Mouse (Mus musculus) thymus, adult 2 months (tissue): Measurements from ENCODE around the gene Lars2. TPM values are rescaled to one million over a fixed set of nuclear protein-coding genes. Genes with fewer than 3 reads are reported as not detected.
"Not testable (repeated sequence)": the region's sequence is repeated elsewhere in the genome, so short reads cannot be mapped to it uniquely, and the experiment has no call there.

Experiments
- DNase-seq: peaks from one replicate; pipeline ENCODE4 v3.0.0; 2021
- H3K27ac ChIP-seq: fragments of 200-500 bp; 2 replicates; pipeline ENCODE4 v1.5.1; 2012; ENCODE audit warnings: low read length, control low read depth; ENCODE audit not compliant: control insufficient read depth, insufficient read depth
- H3K27me3 ChIP-seq: fragments of 200-500 bp; 2 replicates; pipeline ENCODE4 v1.6.1; 2012; ENCODE audit warnings: mild to moderate bottlenecking, low read length, moderate library complexity, mixed read lengths; ENCODE audit not compliant: control insufficient read depth, insufficient read depth
- H3K36me3 ChIP-seq: fragments of 200-500 bp; 2 replicates; pipeline ENCODE4 v1.6.1; 2012; ENCODE audit warnings: mild to moderate bottlenecking, low read length, moderate library complexity; ENCODE audit not compliant: control insufficient read depth, insufficient read depth
- H3K4me1 ChIP-seq: fragments of 200-500 bp; replicated peaks from 2 replicates; pipeline ENCODE4 v1.6.1; 2012; ENCODE audit warnings: low read length; ENCODE audit not compliant: control insufficient read depth, insufficient read depth
- H3K4me3 ChIP-seq: fragments of 200-500 bp; 2 replicates; pipeline ENCODE4 v1.5.1; 2012; ENCODE audit warnings: mild to moderate bottlenecking, low read length, control low read depth, moderate library complexity; ENCODE audit not compliant: control insufficient read depth, insufficient read depth
- CTCF ChIP-seq: fragments of 200-500 bp; IDR thresholded peaks from 2 replicates; pipeline ENCODE4 v1.5.1; 2012; ENCODE audit warnings: mild to moderate bottlenecking, control low read depth, low read length, moderate library complexity, borderline replicate concordance; ENCODE audit not compliant: control insufficient read depth, poor library complexity, insufficient read depth; ENCODE audit errors: extremely low read depth
- POLR2A ChIP-seq: fragments of 200-500 bp; IDR thresholded peaks from 2 replicates; pipeline ENCODE4 v1.6.1; 2012; ENCODE audit warnings: mild to moderate bottlenecking, low read length, control low read depth, moderate library complexity; ENCODE audit not compliant: control insufficient read depth, poor library complexity, insufficient read depth; ENCODE audit errors: extremely low read depth
- WGBS: fragments of 180-500 bp; shearing (Covaris S2); methylation state at CpG from one replicate; pipeline ENCODE4 v1.1.7; 2018; 5-methylcytosine and 5-hydroxymethylcytosine counted together
- polyA plus RNA-seq: library from polyadenylated mRNA; depleted of rRNA; stranded (reverse); fragments of >200 nt; gene quantifications from 2 replicates; pipeline ENCODE4 v1.2.3, GENCODE M21; 2012

Gene Lars2
- polyA plus RNA-seq, 1 experiment, result 634 TPM

GRCm38 (mm10) chr9:123335044-123335670 is 31.6 kb upstream of the Lars2 start:
- H3K27ac ChIP-seq, result no peak overlapping the region
- no peak for DNase-seq
- no peaks in the 10 kb centered on the region for H3K4me1 ChIP-seq
- WGBS, result 80% methylated on average over 5 of the region's 5 CpGs
- no peaks in the 10 kb centered on the region for H3K36me3 ChIP-seq
- TF ChIP-seq CTCF, result no peak
- TF ChIP-seq POLR2A, result no peak
- no peak overlapping the region for H3K4me3 ChIP-seq
- H3K27me3 ChIP-seq, result no peaks in the 10 kb centered on the region

- Histone ChIP-seq H3K27ac (no peak overlapping the region), H3K4me1 (no peaks in the 10 kb centered on the region), H3K36me3 (no peaks in the 10 kb centered on the region), H3K27me3 (no peaks in the 10 kb centered on the region), H3K4me3 (no peak overlapping the region)
- DNase-seq, result no peak
- TF ChIP-seq POLR2A, result no peak
- no peak for TF ChIP-seq CTCF
- WGBS, result 17% methylated on average over 3 of the region's 3 CpGs
Observed at GRCm38 (mm10) chr9:123339651-123340144, 27.0 kb upstream of the Lars2 start.

- Histone ChIP-seq H3K4me3 (no peak overlapping the region), H3K36me3 (no peaks in the 10 kb centered on the region), H3K4me1 (no peaks in the 10 kb centered on the region), H3K27me3 (no peaks in the 10 kb centered on the region), H3K27ac (no peak overlapping the region)
- TF ChIP-seq CTCF (no peak), POLR2A (no peak)
- DNase-seq, result no peak
- 93% methylated on average over 6 of the region's 6 CpGs for WGBS
Observed at GRCm38 (mm10) chr9:123341256-123341655, 25.5 kb upstream of the Lars2 start.

- Histone ChIP-seq H3K36me3 (no peaks in the 10 kb centered on the region), H3K27me3 (no peaks in the 10 kb centered on the region), H3K4me1 (no peaks in the 10 kb centered on the region), H3K27ac (no peak overlapping the region), H3K4me3 (no peak overlapping the region)
- WGBS, result 82% methylated on average over 3 of the region's 3 CpGs
- TF ChIP-seq CTCF (no peak), POLR2A (no peak)
- no peak for DNase-seq
Observed at GRCm38 (mm10) chr9:123343069-123343468, 23.7 kb upstream of the Lars2 start.

- H3K4me1 ChIP-seq, H3K27ac ChIP-seq, H3K4me3 ChIP-seq, H3K36me3 ChIP-seq, DNase-seq, H3K27me3 ChIP-seq: not testable (repeated sequence)
- WGBS, result 98% methylated on average over 1 of the region's 1 CpGs
Observed at GRCm38 (mm10) chr9:123349286-123349685, 17.4 kb upstream of the Lars2 start.

- Histone ChIP-seq H3K36me3 (no peaks in the 10 kb centered on the region), H3K27ac (no peak overlapping the region), H3K4me3 (no peak overlapping the region), H3K4me1 (no peaks in the 10 kb centered on the region), H3K27me3 (no peaks in the 10 kb centered on the region; the same call in 1 of the 2 replicates)
- no peak for DNase-seq
- 38% methylated on average over 3 of the region's 3 CpGs for WGBS
- TF ChIP-seq POLR2A (no peak), CTCF (no peak)
Observed at GRCm38 (mm10) chr9:123359981-123360380, 6.7 kb upstream of the Lars2 start.

GRCm38 (mm10) chr9:123365353-123365752 is 1.4 kb upstream of the Lars2 start:
- 88% methylated on average over 1 of the region's 1 CpGs for WGBS
- Histone ChIP-seq H3K4me3 (no peak overlapping the region), H3K27ac (no peak overlapping the region), H3K4me1 (peaks cover 7% of the 10 kb centered on the region; the same call in 1 of the 2 replicates), H3K27me3 (no peaks in the 10 kb centered on the region), H3K36me3 (no peaks in the 10 kb centered on the region)
- TF ChIP-seq CTCF, result no peak
- TF ChIP-seq POLR2A, result no peak
- DNase-seq, result no peak
